Mouse (Mus musculus) cerebellum, adult 18-20 months (tissue): Measurements from ENCODE around the gene 1700007K13Rik.
A peak's percentile ranks its signal among the peaks of the same experiment; 100 is the strongest.

Source experiments
- DNase-seq, 2 experiments: peaks; one replicate each; pipeline ENCODE4 v3.0.0; 2021

The 1700007K13Rik gene

GRCm38 (mm10) chr2:28414757-28415137 lies 51.4 kb downstream of the 1700007K13Rik start:
- DNase-seq, result no peak

GRCm38 (mm10) chr2:28414116-28414756 lies 51.9 kb downstream of the 1700007K13Rik start:
- peak; percentile 60 to 66 for DNase-seq

DNA sequence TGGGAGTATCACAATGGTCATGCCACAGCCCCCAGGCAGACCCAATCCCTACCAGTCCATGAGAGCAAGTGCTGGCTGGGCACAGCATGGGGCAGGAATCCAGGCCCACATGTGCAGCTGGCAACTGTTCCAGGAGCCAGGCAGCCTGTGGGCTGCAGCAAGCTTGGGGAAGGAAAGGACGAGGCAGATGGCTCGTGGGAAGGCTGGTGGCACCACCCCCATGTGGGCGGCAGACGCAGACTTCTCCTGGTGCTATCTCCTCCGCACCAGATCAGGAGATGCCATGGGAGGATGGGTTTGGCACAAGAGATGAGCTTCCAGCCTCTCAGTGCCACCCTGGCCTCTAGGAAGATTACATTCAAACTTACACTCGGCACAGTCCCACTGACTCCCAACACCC lies 53.2 kb downstream of the 1700007K13Rik start:
- peak; percentile 74 to 78 for DNase-seq
